Mouse (Mus musculus): ENCODE results near the gene Dnaaf3.
A peak's percentile ranks its signal among the peaks of the same experiment; 100 is the strongest.

Dnaaf3 gene

GRCm38 (mm10) chr7:4522292-4522691 is 10.0 kb downstream of the Dnaaf3 start:
- no peak for DNase-seq (ENCODE audit: low spot score in 2 of 2)

DNA sequence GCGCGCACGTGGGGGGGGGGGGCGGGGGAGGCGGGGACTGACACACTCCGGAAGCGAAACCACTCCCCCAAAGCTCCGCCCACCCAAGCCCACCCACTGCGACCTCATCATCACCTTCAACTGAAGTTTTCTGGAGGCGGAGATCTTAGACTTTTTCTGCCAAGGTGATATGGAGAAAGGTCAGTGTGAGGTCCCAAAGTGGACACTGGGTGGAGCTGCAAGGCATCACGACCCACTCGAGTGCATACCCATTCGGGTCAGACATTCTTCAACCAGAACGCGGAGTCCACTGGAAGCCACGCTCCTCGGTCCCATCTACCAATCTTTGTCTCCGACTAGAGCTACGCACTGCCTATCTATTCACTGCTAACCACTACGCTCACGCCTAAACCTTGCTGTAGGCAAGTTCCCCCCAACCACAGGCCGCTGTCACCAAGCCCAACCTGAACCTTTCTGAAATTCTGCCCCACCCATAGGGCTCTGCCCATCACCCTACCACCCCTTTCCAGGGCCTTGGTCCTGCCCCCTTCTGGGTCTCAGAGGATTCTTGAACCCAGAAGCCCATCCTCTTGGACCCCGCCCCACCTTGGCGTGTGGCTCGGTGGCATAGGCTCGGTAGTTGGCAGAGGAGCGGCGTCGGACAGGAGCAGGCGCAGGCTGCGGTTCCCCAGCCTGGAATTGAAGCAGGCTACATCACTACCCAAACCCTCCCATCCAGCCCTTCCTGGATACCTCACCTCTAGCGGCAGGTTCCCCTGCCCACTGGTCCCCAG is 10.8 kb downstream of the Dnaaf3 start:
- DNase-seq (ENCODE audit: low spot score in 2 of 2), result no peak

- DNase-seq (ENCODE audit: low spot score in 2 of 2), result no peak
Observed at GRCm38 (mm10) chr7:4518487-4518886, 13.8 kb downstream of the Dnaaf3 start.

DNA sequence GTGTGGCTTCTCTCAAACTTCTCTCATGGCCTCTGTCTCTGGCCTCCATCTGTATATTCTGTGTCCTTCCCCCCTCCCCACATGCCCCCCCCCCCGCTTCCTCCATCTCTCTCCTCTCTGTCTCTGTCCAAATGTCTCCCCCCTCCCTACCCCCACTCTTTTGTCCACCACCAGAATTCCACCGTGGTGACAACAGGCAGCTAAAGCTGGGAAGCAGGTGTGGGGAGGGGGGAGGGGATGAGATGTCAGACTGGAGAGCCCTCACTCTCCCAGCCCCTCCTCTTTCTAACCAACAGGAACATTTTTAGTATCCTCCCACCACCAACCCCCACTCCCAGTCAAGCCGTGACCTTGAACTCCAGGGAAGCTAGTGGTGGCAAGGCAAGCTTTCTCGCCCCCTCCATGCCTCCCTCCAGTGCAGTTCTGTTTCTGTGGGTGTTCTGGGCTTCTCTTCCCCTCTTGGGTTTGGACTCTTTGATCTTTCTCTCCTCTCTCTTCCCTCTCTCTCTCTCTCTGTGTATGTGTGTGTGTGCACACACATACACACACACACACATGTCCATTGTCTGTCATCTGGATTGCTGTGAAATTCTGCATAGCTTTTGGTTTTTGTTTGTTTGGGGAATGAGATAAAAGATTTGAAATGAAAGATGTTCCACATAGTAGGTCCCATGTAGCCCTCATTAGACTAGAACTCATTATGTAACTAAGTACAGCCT is 15.8 kb downstream of the Dnaaf3 start, which contains the start of gene Tnnt1:
Tnnt1 (minus strand) TSS at position 51 of the 719 bp plus-strand sequence.
- DNase-seq (ENCODE audit: low spot score in 2 of 2), result no peak

DNA sequence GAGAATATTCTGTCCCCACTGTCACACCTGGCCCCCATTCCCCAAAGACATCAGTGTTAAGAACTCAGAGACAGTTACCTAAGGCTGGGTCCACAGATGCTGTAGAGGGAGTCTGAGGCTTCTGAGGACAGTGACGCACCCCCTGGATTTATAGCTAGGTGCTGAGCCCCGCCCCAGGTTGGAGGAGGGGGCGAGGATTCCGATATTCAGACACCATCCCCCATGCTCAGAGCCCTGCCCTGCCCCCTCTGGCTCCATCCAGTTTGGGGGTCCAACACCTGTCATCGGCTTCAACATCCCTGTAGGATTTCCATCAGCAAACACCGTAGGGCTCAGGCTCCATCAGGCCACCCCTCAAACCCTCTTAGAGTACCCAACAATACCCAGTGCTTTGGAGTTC is 16.4 kb downstream of the Dnaaf3 start:
- no peak for DNase-seq (ENCODE audit: low spot score in 2 of 2)

- DNase-seq (ENCODE audit: low spot score in 2 of 2), result no peak
Observed at GRCm38 (mm10) chr7:4513829-4514712, 18.2 kb downstream of the Dnaaf3 start.

- DNase-seq (ENCODE audit: low spot score in 2 of 2), result no peak
Observed at GRCm38 (mm10) chr7:4513236-4513635, 19.0 kb downstream of the Dnaaf3 start.

DNA sequence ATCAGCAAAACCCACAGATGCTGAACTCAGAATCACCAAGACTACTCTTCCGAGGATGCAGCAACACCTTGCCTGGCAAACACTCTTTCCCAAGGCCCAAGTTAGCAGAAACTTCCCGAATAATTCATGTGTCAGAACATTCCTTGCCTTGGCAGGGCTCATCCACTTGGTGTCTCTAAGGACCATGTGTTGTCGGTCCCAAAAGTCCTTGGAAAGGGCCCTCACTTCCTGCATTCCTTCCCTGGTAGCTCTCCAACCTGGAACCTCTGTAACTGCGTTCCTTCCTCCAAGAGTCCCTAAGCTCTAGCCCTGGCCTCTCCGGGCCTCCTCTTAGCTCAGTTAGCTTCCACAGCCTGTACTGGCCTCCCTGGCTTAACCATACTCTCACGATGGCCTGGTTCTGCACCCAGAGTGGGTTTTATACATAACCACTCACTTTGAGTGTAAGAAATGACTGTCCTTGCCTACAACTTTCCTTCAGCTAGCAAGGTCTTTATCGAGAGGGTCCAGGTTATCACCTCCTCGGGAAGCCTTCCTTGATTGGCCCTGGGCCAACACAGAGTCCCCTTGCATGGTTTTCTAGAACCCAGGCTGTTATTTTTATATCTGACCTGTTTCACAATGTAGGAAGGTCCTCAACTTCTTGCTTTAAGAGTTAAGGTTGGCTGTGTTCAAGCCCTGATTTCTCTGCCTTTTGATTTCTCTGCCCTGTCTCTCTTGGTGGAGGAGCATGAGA is 20.6 kb downstream of the Dnaaf3 start:
- no peak for DNase-seq (ENCODE audit: low spot score in 2 of 2)

GRCm38 (mm10) chr7:4509863-4510608 is 22.2 kb downstream of the Dnaaf3 start:
- peak; percentile 46 to 67 for DNase-seq (ENCODE audit: low spot score in 2 of 2)

GRCm38 (mm10) chr7:4508739-4509116 is 23.5 kb downstream of the Dnaaf3 start:
- DNase-seq (ENCODE audit: low spot score in 2 of 2), result no peak

GRCm38 (mm10) chr7:4508062-4508738 is 24.1 kb downstream of the Dnaaf3 start:
- no peak for DNase-seq (ENCODE audit: low spot score in 2 of 2)

GRCm38 (mm10) chr7:4507220-4507619 is 25.0 kb downstream of the Dnaaf3 start:
- DNase-seq (ENCODE audit: low spot score in 2 of 2), result no peak

- DNase-seq (ENCODE audit: low spot score in 2 of 2), result no peak
Observed at GRCm38 (mm10) chr7:4504646-4505435, 27.4 kb downstream of the Dnaaf3 start.

DNA sequence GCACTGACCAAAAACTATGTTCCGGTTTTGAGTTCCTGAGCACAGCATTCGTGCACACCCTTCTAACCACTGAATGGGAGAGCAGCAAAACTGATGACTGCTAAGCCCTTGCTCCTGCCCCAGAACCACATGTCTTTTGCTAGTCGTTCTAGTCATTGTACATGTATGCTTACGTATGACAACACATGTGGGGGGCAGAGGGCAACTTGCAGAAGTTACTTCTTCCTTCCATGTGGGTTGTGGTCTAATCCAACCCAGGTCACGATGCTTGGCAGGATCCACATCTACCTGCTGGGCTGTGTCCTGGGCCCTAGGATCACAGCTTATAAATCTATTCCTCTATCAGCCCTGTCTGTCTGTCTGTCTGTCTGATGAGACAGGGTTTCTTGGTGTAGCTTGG is 28.4 kb downstream of the Dnaaf3 start:
- no peak for DNase-seq (ENCODE audit: low spot score in 2 of 2)

GRCm38 (mm10) chr7:4503100-4503499 is 29.2 kb downstream of the Dnaaf3 start:
- no peak for DNase-seq (ENCODE audit: low spot score in 2 of 2)

DNA sequence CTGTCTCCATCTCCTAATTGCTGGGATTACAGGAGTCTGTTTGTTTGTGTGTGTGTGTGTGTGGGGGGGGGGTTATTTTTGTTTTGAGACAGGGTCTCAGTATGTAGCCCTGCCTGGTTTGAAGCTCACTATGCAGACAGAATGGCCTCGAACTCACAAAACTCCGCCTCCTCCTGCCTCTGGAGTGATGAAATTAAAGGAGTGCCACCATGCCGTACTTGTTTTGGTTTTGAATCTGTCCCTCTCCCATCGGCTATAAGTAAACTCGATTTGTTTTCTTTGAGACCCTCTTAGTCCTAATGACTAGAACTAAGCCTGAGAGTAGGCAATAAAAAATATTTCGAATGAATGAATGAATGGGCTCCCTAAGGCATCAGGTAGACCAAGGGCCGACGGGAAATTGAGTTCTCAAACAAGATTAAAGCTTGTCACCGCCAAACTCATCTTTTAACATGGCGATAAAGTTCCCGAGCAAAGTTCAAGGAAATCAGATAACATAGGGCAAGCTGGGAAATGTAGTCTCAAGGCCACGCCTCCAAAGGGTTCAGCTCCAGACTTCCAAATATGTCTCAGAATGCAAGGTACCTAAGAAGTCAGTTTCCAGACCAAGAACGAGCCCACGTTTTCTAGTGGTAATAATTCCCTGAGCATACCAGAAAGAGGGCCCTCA is 29.7 kb downstream of the Dnaaf3 start:
- peak; percentile 26 to 30 for DNase-seq (ENCODE audit: low spot score in 2 of 2)

- DNase-seq (ENCODE audit: low spot score in 2 of 2), result peak; percentile 95 to 96
Observed at GRCm38 (mm10) chr7:4501558-4502397, 30.5 kb downstream of the Dnaaf3 start, which contains the start of gene Ppp1r12c. TSS of gene Ppp1r12c (minus strand) at chr7:4501680.

Data from urinary bladder, postnatal 36 days (tissue).